Mouse (Mus musculus): Measurements from ENCODE around the gene Ajap1. TPM values are rescaled to one million over a fixed set of nuclear protein-coding genes. Genes with fewer than 3 reads are reported as not detected.

The Ajap1 gene
- polyA plus RNA-seq, 1 experiment, result not detected

DNA sequence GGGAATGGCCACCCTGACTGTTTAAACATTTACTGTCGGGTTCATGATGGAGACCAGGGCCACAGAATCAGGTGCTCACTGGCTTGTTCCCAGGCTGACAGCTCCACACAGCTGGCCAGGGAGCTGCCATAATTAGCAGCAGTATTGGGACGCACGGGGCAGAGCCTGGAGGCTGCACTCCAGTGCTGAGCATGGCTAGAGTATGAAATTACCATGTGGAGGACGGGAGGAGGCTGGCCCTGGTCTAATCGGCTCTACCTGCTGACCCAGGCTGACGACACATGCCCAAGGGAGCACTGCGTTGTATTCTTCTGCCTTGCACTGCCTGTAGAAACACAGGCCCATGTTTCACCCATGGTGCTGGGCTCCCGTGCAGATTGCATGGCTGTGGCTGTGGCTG, 6.5 kb upstream of the Ajap1 start:
- H3K4me1 ChIP-seq (ENCODE audit: control insufficient read depth, insufficient read depth, low read length), result no peaks in the 10 kb centered on the region
- no peak overlapping the region for H3K27ac ChIP-seq (ENCODE audit: insufficient read depth, low read depth, low read length)
- TF ChIP-seq CTCF (IDR thresholded peaks at IDR 0.05; ENCODE audit: low read depth, low read length) (no peak), POLR2A (IDR thresholded peaks at IDR 0.05; ENCODE audit: borderline replicate concordance, low read depth, low read length) (no peak)
- H3K4me3 ChIP-seq (ENCODE audit: insufficient read depth, low read length), result no peak overlapping the region

DNA sequence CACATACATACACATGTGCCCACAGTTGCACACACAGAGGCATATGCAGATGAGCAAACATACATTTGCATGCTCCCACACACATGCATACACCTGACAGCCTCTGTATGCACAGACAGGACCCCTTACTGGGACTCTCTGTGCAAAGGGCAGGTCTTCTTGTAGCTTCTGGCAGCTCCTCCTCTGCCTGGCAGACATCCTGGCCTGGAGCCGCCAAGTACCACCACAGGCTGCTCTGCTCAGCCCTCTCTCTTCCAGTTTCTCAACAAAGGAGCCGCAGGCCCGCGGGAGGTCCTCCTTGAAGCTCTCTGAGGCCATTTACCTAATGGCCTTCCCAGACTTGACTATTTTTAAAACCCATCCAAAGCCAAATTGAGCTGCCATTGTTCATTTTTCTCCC, 3.3 kb upstream of the Ajap1 start:
- Histone ChIP-seq H3K27ac (ENCODE audit: insufficient read depth, low read depth, low read length) (no peak overlapping the region), H3K4me1 (ENCODE audit: control insufficient read depth, insufficient read depth, low read length) (no peaks in the 10 kb centered on the region), H3K4me3 (ENCODE audit: insufficient read depth, low read length) (no peak overlapping the region)
- no peak for TF ChIP-seq POLR2A (IDR thresholded peaks at IDR 0.05; ENCODE audit: borderline replicate concordance, low read depth, low read length)
- TF ChIP-seq CTCF (IDR thresholded peaks at IDR 0.05; ENCODE audit: low read depth, low read length), result no peak

DNA sequence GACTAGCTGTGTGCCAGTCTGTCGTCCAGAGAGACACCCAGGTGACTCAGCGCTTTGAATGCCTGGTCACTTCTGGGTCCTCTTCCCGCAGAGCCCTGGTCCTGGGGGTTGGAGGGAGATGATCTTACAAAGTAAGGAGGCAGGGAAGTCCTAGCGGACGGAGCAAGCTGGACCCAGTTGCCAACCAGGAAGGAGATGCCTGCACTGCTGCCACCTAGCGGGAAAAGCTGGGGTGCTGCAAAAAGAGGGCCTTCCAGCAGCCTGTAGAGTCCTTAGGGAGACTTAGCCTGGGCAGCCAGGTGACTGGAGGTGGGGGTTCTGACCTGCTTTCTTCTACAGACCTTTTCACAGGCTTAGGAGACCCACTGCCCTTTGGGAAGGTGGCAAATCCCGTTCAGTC, 1.8 kb upstream of the Ajap1 start:
- no peak for TF ChIP-seq POLR2A (IDR thresholded peaks at IDR 0.05; ENCODE audit: borderline replicate concordance, low read depth, low read length)
- TF ChIP-seq CTCF (IDR thresholded peaks at IDR 0.05; ENCODE audit: low read depth, low read length), result no peak
- H3K4me3 ChIP-seq (ENCODE audit: insufficient read depth, low read length), result no peak overlapping the region
- H3K4me1 ChIP-seq (ENCODE audit: control insufficient read depth, insufficient read depth, low read length), result no peaks in the 10 kb centered on the region
- no peak overlapping the region for H3K27ac ChIP-seq (ENCODE audit: insufficient read depth, low read depth, low read length)

DNA sequence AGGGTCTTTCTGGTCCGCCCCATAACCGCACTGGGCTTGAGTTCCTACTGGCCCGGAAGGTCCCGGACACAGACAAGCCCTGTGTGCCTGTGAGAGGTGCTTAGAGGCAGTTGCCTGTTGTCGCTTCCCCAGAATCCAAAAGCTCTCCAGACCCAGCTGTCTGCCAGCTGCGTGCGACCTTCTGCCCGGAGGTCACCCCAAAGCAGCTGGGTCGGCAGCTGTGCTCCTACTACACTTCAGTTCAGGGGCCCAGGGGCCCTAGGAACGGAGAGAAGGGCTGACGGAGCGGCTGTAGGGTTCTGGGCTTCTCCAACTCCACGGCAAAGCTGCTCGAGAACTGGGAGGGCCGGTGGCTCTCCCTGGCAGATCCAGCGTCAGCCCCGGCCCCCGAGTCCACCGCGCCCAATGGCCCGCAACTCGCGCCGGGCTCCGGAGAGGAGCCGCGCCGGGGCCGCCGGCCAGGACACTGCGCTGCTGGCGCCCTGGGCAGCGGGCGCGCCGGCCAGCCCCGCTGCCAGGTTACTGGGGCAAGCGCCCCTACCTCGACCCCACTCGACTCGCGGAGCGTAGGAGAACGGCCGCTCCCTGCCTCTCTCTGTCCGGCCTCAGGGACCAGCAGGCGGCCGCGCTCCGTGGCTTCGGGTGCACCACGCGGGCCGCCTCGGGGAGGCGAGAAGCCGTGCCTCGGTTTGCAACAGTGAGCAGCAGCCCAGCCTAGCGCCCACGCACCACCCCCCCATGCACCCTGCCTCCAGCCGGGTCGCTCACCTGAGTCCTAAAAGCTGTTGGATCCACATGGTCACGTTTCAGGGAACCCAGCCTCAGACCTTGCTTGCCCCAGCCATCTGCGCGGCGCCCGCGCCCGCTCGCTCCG, 1.0 kb downstream of the Ajap1 start:
- Histone ChIP-seq H3K4me1 (ENCODE audit: control insufficient read depth, insufficient read depth, low read length) (no peaks in the 10 kb centered on the region), H3K4me3 (ENCODE audit: insufficient read depth, low read length) (no peak overlapping the region), H3K27ac (ENCODE audit: insufficient read depth, low read depth, low read length) (no peak overlapping the region)
- no peak for TF ChIP-seq POLR2A (IDR thresholded peaks at IDR 0.05; ENCODE audit: borderline replicate concordance, low read depth, low read length)
- TF ChIP-seq CTCF (IDR thresholded peaks at IDR 0.05; ENCODE audit: low read depth, low read length), result no peak

DNA sequence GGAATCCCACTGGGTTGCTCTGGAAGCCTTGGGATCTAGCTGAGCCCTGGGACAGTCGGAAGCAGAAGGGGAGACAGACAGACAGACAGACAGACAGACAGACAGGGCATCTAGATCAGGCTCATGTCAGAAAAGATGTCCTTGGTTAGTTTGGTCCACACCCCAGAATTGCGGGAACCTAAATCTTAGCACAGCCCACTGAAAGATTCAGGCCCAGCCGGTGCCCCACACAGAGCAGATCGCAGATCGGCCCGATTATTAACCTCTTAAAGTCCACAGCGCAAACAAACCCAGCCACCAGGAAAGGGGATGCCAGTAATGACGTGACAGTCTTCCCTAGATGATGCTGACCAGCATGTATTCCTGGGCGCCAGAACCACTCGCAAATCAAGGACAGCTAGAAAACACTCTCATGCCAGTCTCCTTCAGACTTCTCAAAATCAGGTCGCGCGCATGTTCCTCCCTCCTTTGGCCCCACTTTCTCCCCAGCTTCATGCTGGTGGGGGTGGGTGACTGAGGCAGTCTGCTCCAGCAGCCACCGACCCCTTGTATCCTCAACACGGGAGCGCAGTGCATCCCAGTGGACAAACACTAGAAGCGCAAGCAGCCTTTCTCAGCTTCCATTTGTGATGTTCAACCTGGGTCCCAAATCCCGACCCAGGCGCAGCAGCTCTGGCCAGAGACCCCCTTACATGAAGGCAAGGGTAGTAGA, 1.9 kb downstream of the Ajap1 start:
- no peak overlapping the region for H3K27ac ChIP-seq (ENCODE audit: insufficient read depth, low read depth, low read length)
- H3K4me3 ChIP-seq (ENCODE audit: insufficient read depth, low read length), result no peak overlapping the region
- H3K4me1 ChIP-seq (ENCODE audit: control insufficient read depth, insufficient read depth, low read length), result no peaks in the 10 kb centered on the region
- TF ChIP-seq POLR2A (IDR thresholded peaks at IDR 0.05; ENCODE audit: borderline replicate concordance, low read depth, low read length), result no peak

DNA sequence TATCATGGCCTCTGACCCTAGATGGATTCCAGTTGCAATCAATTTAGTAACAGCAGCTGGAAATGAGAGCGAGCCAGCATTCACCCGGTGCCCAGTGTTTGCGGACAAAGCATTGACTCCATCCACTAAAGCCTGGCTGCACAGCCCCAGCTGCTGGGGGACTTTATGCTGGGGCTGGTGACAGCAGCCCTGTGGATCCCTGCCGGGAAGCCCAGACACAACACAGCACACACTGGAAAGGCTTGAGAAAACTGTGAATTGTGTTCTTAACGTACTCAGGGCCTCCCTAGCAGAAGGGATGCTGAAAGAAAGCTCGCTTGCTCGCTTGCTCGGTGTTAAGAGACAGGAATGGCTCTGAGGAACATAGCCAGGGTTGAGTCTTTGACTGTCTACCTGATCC, 3.5 kb downstream of the Ajap1 start:
- TF ChIP-seq CTCF (IDR thresholded peaks at IDR 0.05; ENCODE audit: low read depth, low read length), result no peak
- no peak for TF ChIP-seq POLR2A (IDR thresholded peaks at IDR 0.05; ENCODE audit: borderline replicate concordance, low read depth, low read length)
- Histone ChIP-seq H3K4me1 (ENCODE audit: control insufficient read depth, insufficient read depth, low read length) (no peaks in the 10 kb centered on the region), H3K4me3 (ENCODE audit: insufficient read depth, low read length) (no peak overlapping the region), H3K27ac (ENCODE audit: insufficient read depth, low read depth, low read length) (no peak overlapping the region)

DNA sequence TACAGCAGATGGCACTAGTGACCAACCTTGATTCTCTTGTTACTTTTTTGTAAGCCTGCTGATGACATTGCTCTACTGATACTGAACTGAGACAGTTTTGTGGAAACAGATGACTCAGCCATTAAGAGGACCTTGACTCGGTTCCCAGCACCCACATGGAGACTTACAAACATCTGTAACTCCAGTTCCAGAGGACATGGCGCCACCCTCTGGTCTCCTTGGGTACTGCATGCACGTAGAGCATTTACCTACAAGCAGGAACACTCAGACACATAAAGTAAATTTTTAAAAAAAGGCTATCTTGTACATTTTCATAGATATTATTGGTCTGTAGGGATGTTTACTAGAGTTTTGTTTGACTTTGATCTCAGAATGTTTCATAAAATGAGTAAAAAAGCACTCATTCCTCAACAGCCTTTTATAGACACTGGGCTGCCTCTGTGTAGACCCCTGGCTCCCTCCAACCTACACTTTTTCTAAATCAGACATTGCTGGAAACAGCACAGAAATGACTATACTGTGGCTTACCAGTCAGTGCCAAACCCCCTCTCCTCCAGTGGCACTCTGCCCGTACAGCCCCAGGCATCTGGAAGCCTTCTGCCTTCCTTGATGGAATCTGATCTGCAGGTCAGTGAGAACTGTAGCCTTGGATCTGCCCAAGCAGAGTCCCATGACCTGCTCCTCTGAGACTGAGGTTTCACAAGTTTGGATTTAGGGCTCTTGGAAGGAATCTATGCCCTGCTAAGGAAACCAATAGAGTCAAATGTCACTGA, 8.9 kb downstream of the Ajap1 start:
- TF ChIP-seq CTCF (IDR thresholded peaks at IDR 0.05; ENCODE audit: low read depth, low read length) (no peak), POLR2A (IDR thresholded peaks at IDR 0.05; ENCODE audit: borderline replicate concordance, low read depth, low read length) (no peak)
- Histone ChIP-seq H3K27ac (ENCODE audit: insufficient read depth, low read depth, low read length) (no peak overlapping the region), H3K4me3 (ENCODE audit: insufficient read depth, low read length) (no peak overlapping the region), H3K4me1 (ENCODE audit: control insufficient read depth, insufficient read depth, low read length) (no peaks in the 10 kb centered on the region)

DNA sequence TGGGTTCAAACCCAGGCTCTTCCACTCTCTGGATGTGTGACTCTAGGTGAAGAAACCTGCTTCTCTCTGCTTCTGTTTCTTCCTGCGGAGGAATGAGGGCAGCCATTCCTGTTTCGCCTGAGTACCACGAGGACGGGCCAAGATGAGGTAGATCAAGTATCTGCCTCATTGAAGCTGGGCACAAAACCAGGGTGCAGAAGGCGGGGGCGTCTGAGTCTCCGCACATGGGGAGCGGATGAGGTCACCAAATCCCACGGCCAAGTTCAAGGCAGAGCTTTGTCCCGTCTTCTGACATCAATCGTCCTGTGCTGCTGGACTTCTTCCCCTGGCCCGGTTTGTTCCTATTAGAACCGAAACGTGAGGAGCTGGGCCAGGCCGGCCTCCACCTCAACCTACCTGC, 12.9 kb downstream of the Ajap1 start:
- H3K4me3 ChIP-seq (ENCODE audit: insufficient read depth, low read length), result no peak overlapping the region
- no peak for TF ChIP-seq CTCF (IDR thresholded peaks at IDR 0.05; ENCODE audit: low read depth, low read length)
- no peak for TF ChIP-seq POLR2A (IDR thresholded peaks at IDR 0.05; ENCODE audit: borderline replicate concordance, low read depth, low read length)
- no peak overlapping the region for H3K27ac ChIP-seq (ENCODE audit: insufficient read depth, low read depth, low read length)
- no peaks in the 10 kb centered on the region for H3K4me1 ChIP-seq (ENCODE audit: control insufficient read depth, insufficient read depth, low read length)

DNA sequence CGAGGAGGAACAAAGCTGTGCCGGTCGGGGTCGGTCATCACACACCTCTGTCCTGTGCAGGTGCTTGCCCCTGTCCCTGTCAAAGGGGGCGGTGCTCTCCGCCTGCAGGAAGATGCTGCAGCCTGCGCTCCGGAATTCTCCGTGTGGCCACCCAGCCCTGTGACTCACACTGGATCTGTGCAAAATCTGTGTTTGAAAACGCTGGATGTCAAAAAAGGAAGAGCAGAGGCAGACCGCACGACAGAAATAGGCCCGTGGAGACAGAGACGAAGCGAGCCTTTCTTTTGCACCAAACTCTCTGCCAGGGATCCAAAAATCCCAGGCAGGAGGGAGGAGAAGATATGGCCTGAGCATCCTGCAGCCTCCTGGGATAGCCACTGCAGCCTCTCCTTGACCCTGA, 22.7 kb downstream of the Ajap1 start:
- no peak for TF ChIP-seq CTCF (IDR thresholded peaks at IDR 0.05; ENCODE audit: low read depth, low read length)
- TF ChIP-seq POLR2A (IDR thresholded peaks at IDR 0.05; ENCODE audit: borderline replicate concordance, low read depth, low read length), result no peak
- no peaks in the 10 kb centered on the region for H3K4me1 ChIP-seq (ENCODE audit: control insufficient read depth, insufficient read depth, low read length)
- H3K27ac ChIP-seq (ENCODE audit: insufficient read depth, low read depth, low read length), result no peak overlapping the region
- no peak overlapping the region for H3K4me3 ChIP-seq (ENCODE audit: insufficient read depth, low read length)

Measured in bone marrow macrophage, adult 2 months (primary cell).